Mouse (Mus musculus) spleen, adult 2 months (tissue): ENCODE results near the gene Rinl.

Experiments used
- CTCF ChIP-seq: fragments of 200-500 bp; IDR thresholded peaks from 2 replicates; pipeline ENCODE4 v1.5.1; 2011; ENCODE audit warnings: mild to moderate bottlenecking, inconsistent platforms; ENCODE audit not compliant: insufficient read depth, insufficient read length, insufficient replicate concordance; ENCODE audit errors: extremely low read depth
- POLR2A ChIP-seq: fragments of 200-500 bp; IDR thresholded peaks from 2 replicates; pipeline ENCODE4 v1.6.1; 2011; ENCODE audit warnings: low read depth, low read length, inconsistent platforms

GRCm38 (mm10) chr7:28826402-28826772 is 37.6 kb downstream of the Rinl start:
- no peak for TF ChIP-seq POLR2A
- no peak for TF ChIP-seq CTCF
